Mouse (Mus musculus): ENCODE results near the gene Myadm. TPM values are rescaled to one million over a fixed set of nuclear protein-coding genes. Genes with fewer than 3 reads are reported as not detected.

Myadm gene
- total RNA-seq, 4 experiments from 2014 or later, result 93.9 to 139 (median 128) TPM

DNA sequence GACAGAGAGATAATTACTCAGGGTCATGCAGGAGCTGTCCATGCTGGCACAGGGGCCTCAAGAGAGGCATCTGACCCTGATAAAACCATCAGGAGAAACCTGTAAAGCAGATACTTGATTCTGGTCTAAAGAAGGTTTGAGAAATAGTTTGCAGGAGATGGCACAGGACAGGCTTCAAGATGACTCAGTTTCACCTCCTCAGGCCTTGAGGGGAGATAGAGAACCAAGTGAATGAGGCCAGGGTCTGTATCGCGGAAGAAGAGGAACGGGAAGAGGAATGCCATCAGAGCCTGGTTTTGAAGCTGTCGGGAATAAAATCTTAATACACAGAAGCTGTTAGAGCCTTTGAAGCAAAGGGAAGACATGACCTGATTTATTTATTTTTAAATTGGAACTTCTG lies 28.8 kb downstream of the Myadm start:
- DNase-seq (ENCODE audit: low spot score), result no peak

DNA sequence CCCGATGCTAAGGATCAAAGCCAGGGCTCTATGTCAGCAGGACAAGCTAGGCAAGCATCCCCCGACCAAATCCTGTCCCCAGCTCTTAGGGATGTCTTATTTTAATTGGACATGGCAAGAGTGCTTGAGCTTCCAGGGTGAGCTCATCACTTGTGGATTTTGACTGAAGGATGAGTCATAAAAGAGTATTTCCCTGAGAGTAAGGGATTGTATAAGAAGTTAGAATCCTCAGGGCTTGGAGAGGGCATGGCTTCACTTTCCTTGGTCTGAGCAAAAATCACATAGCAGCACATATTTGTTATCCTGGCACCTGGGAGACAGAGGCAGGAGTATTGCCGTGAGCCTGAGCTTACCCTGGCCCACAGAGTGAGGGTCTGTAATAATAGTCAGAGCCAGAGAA lies 32.0 kb downstream of the Myadm start:
- DNase-seq (ENCODE audit: low spot score), result no peak

DNA sequence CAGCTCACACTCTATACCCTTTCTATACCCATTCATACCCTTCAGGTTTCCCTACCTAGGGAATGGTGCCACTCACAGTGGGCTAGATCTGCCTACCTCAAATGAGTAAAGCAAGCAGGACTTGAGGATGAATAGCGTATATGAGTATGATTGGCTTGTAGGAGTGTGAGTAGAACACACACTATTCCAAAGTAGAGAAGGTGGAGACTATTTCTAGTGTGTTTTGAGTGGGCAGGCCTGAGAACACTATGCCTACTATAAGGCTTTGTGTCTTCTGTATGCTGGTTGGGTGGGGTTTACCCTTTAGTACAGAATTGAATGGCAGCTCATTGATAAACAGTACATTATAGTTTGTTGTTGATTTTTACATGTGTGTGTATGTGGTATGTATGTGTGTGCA lies 34.9 kb downstream of the Myadm start:
- DNase-seq (ENCODE audit: low spot score), result no peak

DNA sequence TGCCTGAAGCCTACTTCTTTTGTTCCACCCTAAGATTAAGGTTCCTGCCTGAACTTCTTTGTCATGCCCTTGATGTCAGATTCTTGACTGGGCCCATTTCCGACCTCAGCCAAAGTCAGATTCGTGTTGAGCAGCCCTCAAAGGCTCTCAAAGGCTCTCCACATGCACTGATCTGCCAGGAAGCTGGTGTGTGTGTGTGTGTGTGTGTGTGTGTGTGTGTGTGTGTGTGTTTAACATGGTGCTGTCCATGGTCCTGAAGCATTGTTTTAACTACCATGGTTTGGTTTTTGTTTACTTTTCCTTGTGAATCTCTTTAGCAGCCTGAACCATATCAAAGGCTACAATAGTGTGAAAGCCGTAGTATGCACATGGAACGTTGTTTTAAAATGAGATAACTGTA lies 39.1 kb downstream of the Myadm start:
- DNase-seq (ENCODE audit: low spot score), result no peak

- DNase-seq (ENCODE audit: low spot score), result peak; percentile 59
Measured at GRCm38 (mm10) chr7:3329776-3330546, 41.1 kb downstream of the Myadm start.

DNA sequence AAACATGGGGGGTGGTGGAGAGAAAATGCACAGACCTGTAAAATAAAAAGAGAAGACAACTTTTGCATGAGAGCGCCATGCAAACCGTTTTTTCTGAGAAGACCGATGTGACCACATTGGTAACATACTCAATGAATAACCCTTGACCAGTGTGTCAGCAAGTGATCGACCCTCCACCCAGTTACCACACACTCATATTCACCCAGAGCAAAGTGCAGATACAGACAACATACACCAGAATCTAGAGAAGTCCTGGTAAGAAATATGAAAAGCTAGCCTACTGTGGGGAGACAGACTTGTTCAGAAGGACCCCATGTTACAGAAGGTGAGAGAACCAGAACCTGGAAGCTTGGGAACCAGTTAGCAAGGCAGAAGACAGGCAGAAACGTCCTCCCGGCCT lies 42.3 kb downstream of the Myadm start:
- no peak for DNase-seq (ENCODE audit: low spot score)

DNA sequence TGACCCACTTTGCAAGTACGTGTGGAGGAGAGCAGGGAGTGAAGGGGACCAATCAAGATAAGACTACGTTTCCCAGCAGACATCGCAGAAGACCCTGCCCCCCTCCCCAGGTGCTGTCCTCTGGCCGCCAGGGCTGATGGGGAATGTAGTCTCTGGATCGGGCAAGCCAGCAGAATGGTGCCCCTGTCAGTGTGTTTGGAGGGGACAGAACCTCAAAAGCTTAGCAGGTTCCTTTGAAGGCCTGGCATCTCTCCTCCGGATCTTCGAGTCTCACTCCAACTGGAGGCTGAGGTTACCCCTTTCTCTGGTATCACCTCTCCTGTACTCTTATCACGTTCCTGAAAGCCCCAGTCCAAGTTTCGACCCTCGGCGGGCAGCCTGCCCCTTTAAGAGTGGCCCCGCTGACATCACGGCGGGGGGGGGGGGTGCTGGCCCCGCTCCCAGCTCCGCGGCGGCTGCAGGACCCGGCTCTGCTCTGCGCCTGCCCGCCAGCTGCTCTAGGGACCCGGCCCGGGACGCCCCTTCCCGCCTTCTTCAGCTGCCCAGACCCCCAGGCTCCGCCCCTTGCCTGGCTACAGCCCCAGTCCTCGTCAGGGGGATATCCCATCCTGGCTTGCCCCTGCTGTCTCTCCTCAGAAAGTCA lies 42.8 kb downstream of the Myadm start:
- peak; percentile 28 for DNase-seq (ENCODE audit: low spot score)

- DNase-seq (ENCODE audit: low spot score), result no peak
Measured at GRCm38 (mm10) chr7:3332224-3332615, 43.3 kb downstream of the Myadm start.

- DNase-seq (ENCODE audit: low spot score), result no peak
Measured at GRCm38 (mm10) chr7:3332619-3333521, 44.0 kb downstream of the Myadm start, which contains the start of gene Cacng7. Gene Cacng7 (plus strand): TSS chr7:3332955.

GRCm38 (mm10) chr7:3333542-3333941 lies 44.7 kb downstream of the Myadm start:
- no peak for DNase-seq (ENCODE audit: low spot score)

DNA sequence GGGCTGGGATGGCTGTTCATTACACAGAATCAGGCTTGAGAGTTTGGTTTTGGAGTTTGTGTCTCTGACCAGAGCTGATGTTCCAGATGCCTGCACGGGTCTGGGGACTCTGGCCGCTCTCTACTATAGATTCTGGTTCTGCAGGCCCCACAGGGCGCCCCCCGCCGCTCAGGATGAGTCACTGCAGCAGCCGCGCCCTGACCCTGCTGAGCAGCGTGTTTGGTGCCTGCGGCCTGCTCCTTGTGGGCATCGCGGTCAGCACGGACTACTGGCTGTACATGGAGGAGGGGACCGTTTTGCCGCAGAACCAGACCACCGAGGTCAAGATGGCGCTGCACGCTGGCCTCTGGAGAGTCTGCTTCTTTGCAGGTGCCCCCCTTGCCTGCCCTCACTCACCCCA lies 47.5 kb downstream of the Myadm start:
- DNase-seq (ENCODE audit: low spot score), result no peak

- DNase-seq (ENCODE audit: low spot score), result no peak
Measured at GRCm38 (mm10) chr7:3338286-3338935, 49.5 kb downstream of the Myadm start.

DNA sequence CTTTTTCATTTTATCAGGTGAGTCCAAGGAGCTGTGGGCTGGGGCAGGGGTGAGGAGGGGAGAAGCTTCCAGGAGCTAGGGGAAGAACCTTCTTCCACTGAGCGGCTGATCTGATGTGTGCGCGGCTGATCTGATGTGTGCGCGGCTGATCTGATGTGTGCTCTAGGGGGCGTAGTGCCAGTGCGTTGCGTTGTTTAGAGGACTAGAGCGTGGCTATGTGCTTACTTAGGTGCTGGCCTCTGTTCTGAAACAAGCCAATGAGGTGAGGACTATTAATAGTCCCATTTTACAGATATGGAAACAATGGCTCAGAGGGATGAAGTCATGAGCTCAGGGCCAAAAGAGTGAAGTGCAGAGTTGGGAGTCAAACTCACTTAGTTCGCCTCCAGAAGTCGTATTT lies 50.1 kb downstream of the Myadm start:
- DNase-seq (ENCODE audit: low spot score), result no peak

DNA sequence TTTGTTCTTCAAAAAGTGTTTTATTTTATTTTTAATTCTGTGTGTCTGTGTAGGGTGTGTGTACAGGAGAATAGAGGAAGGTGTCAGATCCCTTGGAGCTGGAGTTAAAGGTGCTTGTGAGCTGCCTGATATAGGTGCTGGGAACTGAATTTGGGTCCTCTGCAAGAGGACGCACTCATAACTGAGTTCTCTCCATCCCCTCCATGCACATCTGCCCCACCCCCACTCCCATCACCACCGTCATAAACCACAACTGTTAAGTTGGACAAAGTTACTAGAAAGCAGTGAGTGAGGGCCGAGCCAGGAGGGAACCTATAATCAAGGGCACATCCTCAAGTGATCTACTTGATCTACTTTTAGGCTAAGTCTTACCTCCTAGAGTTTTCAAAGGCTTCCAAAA lies 55.0 kb downstream of the Myadm start:
- no peak for DNase-seq (ENCODE audit: low spot score)

GRCm38 (mm10) chr7:3345301-3345700 lies 56.4 kb downstream of the Myadm start:
- no peak for DNase-seq (ENCODE audit: low spot score)

DNA sequence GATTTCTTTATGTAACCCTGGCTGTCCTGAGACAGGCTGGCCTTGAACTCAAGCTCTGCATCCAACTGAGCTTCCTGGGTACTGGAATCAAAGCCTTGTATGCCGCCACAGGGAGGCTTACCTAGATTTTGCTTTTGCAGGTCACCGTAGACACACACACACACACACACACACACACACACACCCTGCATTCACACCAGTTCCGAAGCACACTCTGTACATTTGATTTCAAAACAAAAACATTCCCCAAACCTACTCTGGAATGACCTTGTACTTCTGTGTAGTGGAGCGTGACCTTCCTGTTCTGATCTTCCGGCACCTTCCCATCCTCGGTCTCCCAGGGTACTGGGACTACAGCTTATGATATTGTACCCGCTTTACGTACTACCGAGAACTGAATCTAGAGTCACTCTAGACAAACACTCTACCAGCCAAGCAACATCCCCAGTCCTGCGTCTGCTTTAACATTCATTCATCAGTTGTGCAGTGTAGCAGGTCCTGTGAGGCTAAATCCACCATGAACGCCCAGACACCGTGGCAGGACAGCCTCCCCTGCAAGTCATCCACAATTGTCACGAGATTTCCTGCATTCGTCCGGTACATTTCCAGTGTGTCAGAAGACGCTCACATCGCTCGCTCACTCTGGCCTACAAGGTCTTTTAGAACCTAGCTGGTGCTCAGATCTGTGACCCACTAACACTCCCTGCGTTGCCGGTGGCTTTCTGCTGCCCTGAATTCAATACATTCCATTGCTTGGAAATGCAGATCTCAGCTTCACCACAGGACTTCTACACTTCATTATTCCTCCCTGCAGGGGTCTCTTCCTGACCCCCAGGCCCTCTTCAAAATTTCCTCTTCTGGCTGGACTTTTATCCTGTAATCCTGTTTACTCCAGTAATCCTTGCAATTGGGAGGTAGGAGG lies 58.7 kb downstream of the Myadm start:
- no peak for DNase-seq (ENCODE audit: low spot score)

DNA sequence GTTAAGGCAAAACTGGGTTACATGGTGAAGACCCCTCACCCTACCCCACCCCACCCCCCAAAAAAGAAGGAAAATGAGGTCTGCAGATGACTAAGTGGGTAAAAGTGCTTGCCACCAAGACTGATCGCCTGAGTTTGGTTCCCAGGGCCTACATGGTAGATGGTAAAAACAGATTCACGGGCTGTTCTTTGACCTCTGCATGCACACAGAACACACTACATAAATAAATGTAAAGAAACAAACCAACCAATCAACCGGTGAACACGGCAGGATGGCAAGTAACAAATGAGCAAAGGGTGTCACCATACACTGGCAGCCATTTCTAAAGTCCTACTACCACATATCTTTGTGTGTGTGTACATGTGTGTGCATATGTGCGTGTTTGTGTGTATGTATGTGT lies 59.4 kb downstream of the Myadm start:
- DNase-seq (ENCODE audit: low spot score), result no peak

DNA sequence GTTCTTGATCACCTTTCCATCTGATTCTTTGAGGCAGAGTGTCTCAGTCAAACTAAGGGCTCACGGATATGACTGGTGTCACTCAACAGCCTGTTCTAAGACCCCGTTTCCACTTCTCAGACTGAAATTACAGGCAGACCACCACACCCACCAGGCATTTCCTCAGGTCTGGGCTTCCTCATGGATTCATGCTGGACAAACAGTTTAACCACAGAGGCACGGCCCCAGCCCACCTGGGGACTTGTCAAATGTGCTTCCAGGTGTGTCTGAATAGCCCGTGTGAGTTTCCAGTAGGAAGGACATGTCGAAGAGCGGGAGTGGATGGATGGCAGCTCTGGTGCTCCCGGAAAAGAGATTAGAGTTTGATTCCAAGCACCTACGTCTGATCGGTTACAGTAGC lies 60.9 kb downstream of the Myadm start:
- no peak for DNase-seq (ENCODE audit: low spot score)
